Mouse (Mus musculus): ENCODE results near the gene Olfr1472.
"Not testable (repeated sequence)": the region's sequence is repeated elsewhere in the genome, so short reads cannot be mapped to it uniquely, and the experiment has no call there.

The Olfr1472 gene

DNA sequence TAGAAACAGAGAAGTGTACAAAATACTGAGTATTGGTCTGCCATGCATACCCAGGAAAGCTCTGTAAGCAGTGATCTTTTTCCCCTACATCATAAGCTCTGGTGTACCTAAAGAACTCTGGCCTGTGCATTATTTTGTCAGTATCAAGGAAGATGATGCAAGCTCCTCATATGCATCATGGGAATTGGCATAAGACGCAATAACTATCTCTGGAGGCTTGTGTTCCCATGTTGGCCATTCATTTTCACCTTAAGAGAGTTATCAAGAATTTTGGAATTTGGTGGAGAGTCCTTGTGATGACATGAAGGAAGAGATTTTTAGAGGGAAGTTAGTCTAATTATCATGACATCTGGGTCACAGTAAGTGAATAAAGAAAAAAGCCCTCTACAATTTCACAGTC lies at the start of gene Olfr1472:
Gene Olfr1472 (minus strand): TSS at position 101 of the 400 bp plus-strand sequence.
- no peak for DNase-seq (ENCODE audit: low spot score)

- DNase-seq (ENCODE audit: low spot score), result no peak
These were observed 44.4 kb upstream of the Olfr1472 start, which contains the start of gene Olfr1477 for GRCm38 (mm10) chr19:13500246-13500645. Olfr1477 (plus strand) TSS chr19:13500546.

DNA sequence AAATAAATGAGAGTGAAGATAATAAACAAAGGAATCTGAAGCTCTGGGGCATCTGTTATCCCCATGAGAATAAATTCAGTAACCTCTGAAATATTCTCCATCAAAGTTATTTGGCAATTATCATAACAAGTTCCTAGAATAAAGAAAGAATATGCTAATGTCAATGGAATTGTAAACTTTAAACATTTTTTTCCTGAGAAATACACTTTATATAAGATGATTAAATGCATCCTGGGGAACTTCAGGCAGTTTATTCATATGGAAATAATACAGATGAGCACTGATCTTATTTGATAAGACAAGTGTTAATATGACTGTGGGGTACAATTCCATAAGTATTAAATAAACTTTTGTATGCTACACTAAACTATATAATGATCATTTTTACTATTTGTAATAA lies 24.2 kb upstream of the Olfr1472 start, which contains the start of gene Olfr1475:
Gene Olfr1475 (minus strand): TSS at position 101 of the 400 bp plus-strand sequence.
- no peak for DNase-seq (ENCODE audit: low spot score)

DNA sequence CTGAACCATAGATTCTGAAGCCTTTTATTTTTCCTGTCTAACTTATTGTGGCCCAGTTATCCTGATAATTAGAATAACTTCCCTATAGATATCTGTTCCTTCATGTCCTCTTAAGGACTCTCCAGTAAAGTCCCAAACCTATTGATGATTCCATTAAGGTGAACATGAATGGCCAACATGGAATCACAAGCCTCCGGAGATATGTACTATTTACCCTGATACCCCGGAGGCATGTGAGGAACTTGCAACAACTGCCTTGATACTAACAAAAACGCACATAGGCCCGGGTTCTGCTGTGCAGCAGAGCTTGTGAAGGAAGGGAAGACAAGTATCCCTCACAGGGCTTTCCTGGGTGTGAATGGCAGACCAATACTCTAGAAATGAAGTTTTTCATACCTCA lies 13.4 kb upstream of the Olfr1472 start, which contains the start of gene Olfr1474:
Gene Olfr1474 (plus strand): TSS at position 301 of the 400 bp plus-strand sequence.
- DNase-seq (ENCODE audit: low spot score), result not testable (repeated sequence)

DNA sequence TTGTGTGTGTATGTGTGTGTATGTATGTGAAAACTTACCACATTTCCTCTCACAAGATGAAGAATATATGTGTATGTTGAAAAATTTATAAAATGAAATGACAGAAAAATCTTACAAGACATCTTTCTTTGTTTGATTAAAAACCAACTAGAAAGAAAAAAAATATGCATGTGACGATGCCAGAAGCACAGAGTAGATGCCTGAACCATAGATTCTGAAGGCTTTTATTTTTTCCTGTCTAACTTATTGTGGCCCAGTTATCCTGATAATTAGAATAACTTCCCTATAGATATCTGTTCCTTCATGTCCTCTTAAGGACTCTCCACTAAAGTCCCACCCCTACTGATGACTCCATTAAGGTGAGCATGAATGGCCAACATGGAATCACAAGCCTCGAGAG lies 12.8 kb downstream of the Olfr1472 start, which contains the start of gene Olfr1471:
Gene Olfr1471 (plus strand): TSS at position 301 of the 400 bp plus-strand sequence.
- DNase-seq (ENCODE audit: low spot score), result not testable (repeated sequence)

DNA sequence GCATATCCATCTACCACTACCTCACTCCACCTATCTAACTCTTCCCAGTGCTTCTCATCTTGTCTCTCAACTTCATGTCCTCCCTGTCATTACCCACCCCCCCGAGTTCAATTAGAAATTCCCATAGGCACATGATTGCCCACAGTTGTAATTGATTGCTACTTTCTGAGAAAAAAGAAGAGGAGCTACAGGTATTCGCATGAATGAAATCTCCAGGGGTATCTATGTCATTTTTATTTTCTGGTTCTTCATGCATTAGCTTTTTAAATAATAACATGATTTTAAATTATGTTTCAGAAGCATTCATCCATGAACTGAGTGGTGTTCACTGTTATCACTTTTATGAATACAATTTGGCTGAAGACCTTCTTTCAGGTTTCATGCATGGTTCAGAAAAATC lies 48.3 kb downstream of the Olfr1472 start, which contains the start of gene Olfr1469:
Gene Olfr1469 (plus strand): TSS at position 301 of the 400 bp plus-strand sequence.
- no peak for DNase-seq (ENCODE audit: low spot score)
